Mouse (Mus musculus) heart, adult 2 months (tissue): ENCODE data around the gene Pla2g4c. TPM values are rescaled to one million over a fixed set of nuclear protein-coding genes. Genes with fewer than 3 reads are reported as not detected.
"Not testable (repeated sequence)": the region's sequence is repeated elsewhere in the genome, so short reads cannot be mapped to it uniquely, and the experiment has no call there.

Experiments used
- DNase-seq, 2 experiments: peaks; one replicate each; pipeline ENCODE4 v3.0.0; 2021
- H3K27ac ChIP-seq: fragments of 200-600 bp; 2 replicates; pipeline ENCODE4 v1.8.1; 2022
- H3K27me3 ChIP-seq: fragments of 200-500 bp; 2 replicates; pipeline ENCODE4 v1.6.1; 2012; ENCODE audit warnings: mild to moderate bottlenecking, low read length, inconsistent platforms, mixed read lengths; ENCODE audit not compliant: control insufficient read depth, insufficient read depth
- H3K36me3 ChIP-seq: fragments of 200-500 bp; 2 replicates; pipeline ENCODE4 v1.6.1; 2012; ENCODE audit warnings: low read length, inconsistent platforms; ENCODE audit not compliant: control insufficient read depth, insufficient read depth
- H3K4me1 ChIP-seq: fragments of 200-500 bp; 2 replicates; pipeline ENCODE4 v1.6.1; 2011; ENCODE audit warnings: low read length; ENCODE audit not compliant: control insufficient read depth, insufficient read depth
- H3K4me3 ChIP-seq: fragments of 200-600 bp; 2 replicates; pipeline ENCODE4 v1.8.1; 2022
- H3K79me2 ChIP-seq: fragments of 200-500 bp; replicated peaks from 2 replicates; pipeline ENCODE4 v1.6.1; 2012; ENCODE audit warnings: mild to moderate bottlenecking, inconsistent platforms, low read length, moderate library complexity, mixed read lengths; ENCODE audit not compliant: control insufficient read depth, insufficient read depth
- H3K9ac ChIP-seq: fragments of 200-500 bp; 2 replicates; pipeline ENCODE4 v1.6.1; 2012; ENCODE audit warnings: low read depth, mild to moderate bottlenecking, control low read depth, inconsistent platforms, low read length, mixed read lengths
- CTCF ChIP-seq: fragments of 200-600 bp; IDR thresholded peaks from 2 replicates; pipeline ENCODE4 v1.8.1; 2022; ENCODE audit warnings: antibody characterized with exemption, mild to moderate bottlenecking, moderate library complexity
- EP300 ChIP-seq: fragments of 200-500 bp; IDR thresholded peaks from 2 replicates; pipeline ENCODE4 v1.6.1; 2011; ENCODE audit warnings: low read depth, low read length, control low read depth; ENCODE audit not compliant: insufficient read depth
- POLR2A ChIP-seq: fragments of 200-500 bp; IDR thresholded peaks from 2 replicates; pipeline ENCODE4 v1.6.1; 2011; ENCODE audit warnings: mild to moderate bottlenecking, low read depth, low read length, control low read depth; ENCODE audit not compliant: insufficient read depth
- WGBS: fragments of 180-500 bp; shearing (Covaris S2); methylation state at CpG from one replicate; pipeline ENCODE4 v1.1.7; 2018; 5-methylcytosine and 5-hydroxymethylcytosine counted together
- intact Hi-C: fragments of 180-260 bp; cut with DNase I; formaldehyde crosslinking; loops from one replicate; pipeline ENCODE4 v1.15.1; 2025
- long read RNA-seq: library from polyadenylated mRNA; stranded (forward); transcript quantifications from one replicate; pipeline ENCODE4 v2.0.0, GENCODE M21; 2021
- polyA plus RNA-seq: library from polyadenylated mRNA; depleted of rRNA; stranded (reverse); fragments of >200 nt; gene quantifications from 2 replicates; pipeline ENCODE4 v1.2.3, GENCODE M21; 2012; rRNA removed
- total RNA-seq, 2 experiments: library from RNA; stranded (reverse); gene quantifications; 2 replicates each; pipeline ENCODE4 v1.2.3; 2021

Pla2g4c gene
- total RNA-seq, result not detected
- 0.03 and 0.04 TPM in 2 replicates for polyA plus RNA-seq
- long read RNA-seq, result 0 reads

DNA sequence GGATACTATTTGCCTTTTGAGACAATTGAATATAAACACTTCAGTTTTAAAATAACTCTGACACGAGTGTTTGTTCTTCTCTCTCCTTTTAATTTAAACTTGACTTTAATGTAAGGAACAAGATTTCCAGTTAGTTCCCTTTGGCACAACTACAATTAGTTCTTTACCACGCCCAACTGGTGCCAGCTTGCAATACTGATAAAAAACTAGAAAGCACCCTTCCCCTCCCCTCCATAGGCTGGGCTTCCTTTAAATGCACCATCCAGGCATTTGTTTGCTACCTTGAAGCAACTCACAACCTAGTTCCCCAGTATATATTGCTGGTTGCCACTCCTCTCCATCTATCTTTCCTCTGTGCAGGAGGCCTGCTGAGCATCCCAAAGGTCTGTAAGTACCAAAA, at the start of gene Pla2g4c:
Gene Pla2g4c, plus strand, starts transcription at position 340 of the 400 bp plus-strand sequence.
- Histone ChIP-seq H3K79me2 (no peaks in the 10 kb centered on the region), H3K27ac (no peak within 1 kb of the TSS), H3K27me3 (no peaks in the 10 kb centered on the region), H3K36me3 (no peaks in the 10 kb centered on the region), H3K4me3 (no peak within 1 kb of the TSS), H3K9ac (no peak within 1 kb of the TSS), H3K4me1 (no peaks in the 10 kb centered on the region)
- TF ChIP-seq POLR2A (no peak), CTCF (no peak), EP300 (no peak)
- intact Hi-C loops, result no loop called here
- no peak for DNase-seq
- WGBS, result 81% methylated on average over 2 of the region's 2 CpGs

DNA sequence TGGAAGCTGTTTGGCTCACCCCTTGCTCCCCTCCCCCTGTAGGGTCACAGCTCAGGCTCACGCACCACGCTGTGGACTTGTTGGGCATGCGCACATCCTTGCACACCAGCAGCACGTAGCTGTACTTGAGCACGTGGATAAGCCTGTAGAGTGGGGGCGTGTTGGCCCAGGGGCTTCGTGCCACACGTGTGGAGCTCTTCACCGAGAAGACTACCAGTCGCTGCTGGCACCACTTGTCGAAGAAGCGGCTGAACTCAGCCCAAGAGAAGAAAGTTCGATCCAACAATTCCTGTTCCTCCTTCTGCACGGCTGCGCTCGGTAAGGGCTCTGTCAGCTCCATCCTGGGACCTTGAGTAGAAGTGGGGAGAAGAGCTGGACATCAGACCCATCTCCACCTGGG, 47.4 kb upstream of the Pla2g4c start, which contains the start of gene Lig1:
Gene Lig1, plus strand, starts transcription at position 203 of the 400 bp plus-strand sequence.
- Histone ChIP-seq H3K79me2 (no peaks in the 10 kb centered on the region), H3K27me3 (no peaks in the 10 kb centered on the region), H3K27ac (peak within 1 kb of the TSS; percentile 88), H3K36me3 (no peaks in the 10 kb centered on the region), H3K4me1 (peaks cover 2% of the 10 kb centered on the region), H3K9ac (peak within 1 kb of the TSS; percentile 66), H3K4me3 (peak within 1 kb of the TSS; percentile 98)
- WGBS, result 96% methylated on average over 16 of the region's 16 CpGs
- DNase-seq, result no peak
- intact Hi-C loops, result loop anchor here (5.0 kb wide), 2 partner anchors 225 to 395 kb away; partner anchors contain the start of genes Mzf1 and Zfp128
- TF ChIP-seq CTCF (no peak), POLR2A (no peak), EP300 (no peak)

DNA sequence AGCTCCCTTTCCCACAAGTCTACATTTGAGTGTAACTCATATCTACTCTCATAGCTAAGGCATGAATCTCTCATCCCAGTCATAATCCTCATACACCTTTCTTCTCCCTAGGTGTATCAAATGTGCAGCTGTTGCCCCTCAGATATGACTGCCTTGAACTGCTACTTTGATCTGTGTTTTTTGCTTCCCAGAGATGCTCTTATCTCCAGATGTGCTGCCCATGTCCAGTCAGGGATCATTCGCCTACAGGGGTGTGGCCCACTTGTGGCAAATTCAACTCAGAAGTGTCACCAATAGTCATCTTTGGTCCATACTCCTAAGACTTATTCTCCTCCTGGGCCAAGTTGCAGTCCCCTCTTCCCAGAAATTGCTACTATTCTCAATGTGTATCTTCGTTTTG, 46.6 kb upstream of the Pla2g4c start:
- 15% methylated on average over 2 of the region's 2 CpGs for WGBS
- Histone ChIP-seq H3K27ac (peak overlapping the region; percentile 88), H3K9ac (peak overlapping the region; percentile 66), H3K79me2 (no peaks in the 10 kb centered on the region), H3K4me1 (peaks cover 2% of the 10 kb centered on the region), H3K4me3 (peak overlapping the region; percentile 98), H3K27me3 (no peaks in the 10 kb centered on the region), H3K36me3 (no peaks in the 10 kb centered on the region)
- intact Hi-C loops, result loop anchor here (5.0 kb wide), 2 partner anchors 226 to 396 kb away; partner anchors contain the start of genes Mzf1 and Zfp128
- no peak for TF ChIP-seq POLR2A
- no peak for TF ChIP-seq EP300
- TF ChIP-seq CTCF, result no peak
- DNase-seq, result no peak

- Histone ChIP-seq H3K4me1 (peaks cover 2% of the 10 kb centered on the region), H3K27me3 (no peaks in the 10 kb centered on the region), H3K36me3 (no peaks in the 10 kb centered on the region), H3K9ac (peak within 1 kb of the TSS; percentile 66), H3K79me2 (no peaks in the 10 kb centered on the region), H3K4me3 (peak within 1 kb of the TSS; percentile 98), H3K27ac (peak within 1 kb of the TSS; percentile 88)
- intact Hi-C loops, result loop anchor here (5.0 kb wide), 2 partner anchors 226 to 396 kb away; partner anchors contain the start of genes Mzf1 and Zfp128
- peak; percentile 95 for DNase-seq
- no peak; the same call in 1 of the 2 replicates for TF ChIP-seq CTCF
- TF ChIP-seq EP300, result 0 out of 2 replicates have a peak, but pooled peaks have one; percentile 37
- peak; percentile 46; the same call in 1 of the 2 replicates for TF ChIP-seq POLR2A
- under 1% methylated on average over 39 of the region's 39 CpGs for WGBS
These were observed 46.1 kb upstream of the Pla2g4c start, which contains the start of gene Zswim9 for GRCm38 (mm10) chr7:13278308-13278891. Gene Zswim9 (minus strand): TSS chr7:13278721.

DNA sequence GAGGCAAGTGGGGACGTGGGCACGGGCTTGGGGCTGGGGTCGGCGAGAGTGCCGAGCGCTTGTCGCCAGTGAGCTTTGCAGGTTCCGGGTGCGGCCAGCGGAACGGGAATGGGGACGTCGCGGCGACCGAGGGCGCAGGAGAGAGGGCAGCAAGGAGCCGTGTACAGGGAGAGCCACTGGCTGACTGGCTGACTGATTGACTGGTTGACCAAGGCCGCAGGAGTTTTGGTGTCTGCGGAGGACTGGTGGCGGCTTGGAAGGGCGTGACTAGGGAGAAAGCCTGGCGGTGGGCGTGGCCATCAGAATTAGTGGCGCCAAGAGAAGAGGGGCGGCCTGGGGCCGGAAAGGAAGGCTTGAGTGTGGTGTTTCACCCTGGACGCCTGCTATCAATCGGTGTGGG, 45.5 kb upstream of the Pla2g4c start:
- H3K27me3 ChIP-seq, H3K4me1 ChIP-seq, H3K79me2 ChIP-seq, DNase-seq, H3K36me3 ChIP-seq, H3K27ac ChIP-seq: not testable (repeated sequence)
- 0% methylated on average over 14 of the region's 29 CpGs for WGBS
- H3K9ac ChIP-seq, result 0 out of 2 replicates have a peak overlapping the region, but pooled peaks have one; percentile 33
- intact Hi-C loops, result loop anchor here (5.0 kb wide), 2 partner anchors 227 to 397 kb away; partner anchors contain the start of genes Mzf1 and Zfp128
- H3K4me3 ChIP-seq, result peak overlapping the region; percentile 98

DNA sequence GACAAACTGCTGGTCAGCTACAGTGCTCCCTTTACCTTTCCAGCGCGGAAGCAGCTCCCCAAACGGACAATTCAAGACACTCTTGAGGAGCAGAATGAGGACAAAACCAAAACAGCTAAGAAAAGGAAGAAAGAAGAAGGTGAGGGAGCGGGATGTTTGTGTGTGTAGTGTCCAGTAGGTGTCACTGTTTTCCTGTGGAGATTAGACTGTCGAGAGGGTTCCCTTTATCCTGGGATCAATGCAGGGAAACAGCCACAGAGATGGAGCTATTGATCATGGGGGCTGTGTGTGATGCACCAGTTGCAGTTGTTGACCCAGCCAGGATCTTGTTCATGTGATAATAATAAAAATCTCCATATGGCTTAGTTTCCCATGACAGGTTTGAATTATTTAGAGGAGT, 35.8 kb upstream of the Pla2g4c start:
- no peak overlapping the region for H3K27ac ChIP-seq
- H3K9ac ChIP-seq, result no peak overlapping the region
- H3K36me3 ChIP-seq, result no peaks in the 10 kb centered on the region
- no peaks in the 10 kb centered on the region for H3K79me2 ChIP-seq
- H3K27me3 ChIP-seq, result no peaks in the 10 kb centered on the region
- no peak overlapping the region for H3K4me3 ChIP-seq
- H3K4me1 ChIP-seq, result no peaks in the 10 kb centered on the region
- intact Hi-C loops, result loop anchor here (10.0 kb wide), 1 partner anchor 814 kb away; the partner anchor contains the start of gene Zfp606
- whole genome bisulfite sequencing, result 47% methylated on average over 5 of the region's 5 CpGs
- TF ChIP-seq POLR2A (no peak), CTCF (peak; percentile 72)
- no peak for DNase-seq
